Mouse (Mus musculus) hindbrain, embryonic 12.5 days (tissue): ENCODE results near the gene Tdrkh. TPM values are rescaled to one million over a fixed set of nuclear protein-coding genes. Genes with fewer than 3 reads are reported as not detected.

ENCODE experiments used
- ATAC-seq: fragments of 200-750 bp; cut with Nextera tagmentation; 2 replicates; pipeline ENCODE4 v1.8.0; 2017; ENCODE audit warnings: moderate TSS enrichment; ENCODE audit not compliant: low FRiP score
- H3K27ac ChIP-seq: fragments of 300-500 bp; sonication (generic); 2 replicates; pipeline ENCODE4 v1.5.1; 2016; ENCODE audit warnings: mild to moderate bottlenecking
- H3K27me3 ChIP-seq: fragments of 300-500 bp; sonication (generic); 2 replicates; pipeline ENCODE4 v1.6.1; 2016; ENCODE audit warnings: mild to moderate bottlenecking
- H3K36me3 ChIP-seq: fragments of 300-500 bp; sonication (generic); 2 replicates; pipeline ENCODE4 v1.6.1; 2016; ENCODE audit warnings: mild to moderate bottlenecking
- H3K4me1 ChIP-seq: fragments of 300-500 bp; sonication (generic); 2 replicates; pipeline ENCODE4 v1.6.1; 2016
- H3K4me2 ChIP-seq: fragments of 300-500 bp; sonication (generic); replicated peaks from 2 replicates; pipeline ENCODE4 v1.6.1; 2016; ENCODE audit warnings: mild to moderate bottlenecking
- H3K4me3 ChIP-seq: fragments of 300-500 bp; sonication (generic); 2 replicates; pipeline ENCODE4 v1.5.1; 2016; ENCODE audit warnings: mild to moderate bottlenecking
- H3K9ac ChIP-seq: fragments of 300-500 bp; sonication (generic); 2 replicates; pipeline ENCODE4 v1.6.1; 2016; ENCODE audit warnings: mild to moderate bottlenecking, moderate library complexity
- H3K9me3 ChIP-seq: fragments of 300-500 bp; sonication (generic); replicated peaks from 2 replicates; pipeline ENCODE4 v1.6.1; 2016; ENCODE audit warnings: mild to moderate bottlenecking
- WGBS: fragments of 180-500 bp; shearing (Covaris S2); methylation state at CpG from one replicate; pipeline ENCODE4 v1.1.7; 2016; 5-methylcytosine and 5-hydroxymethylcytosine counted together
- polyA plus RNA-seq: library from polyadenylated mRNA; unstranded; fragments of >200 nt; fragmentation: Nextera tagmentation; extraction: Ambion mirVana; gene quantifications from 2 replicates; pipeline ENCODE4 v1.2.1, GENCODE M21; 2016

The Tdrkh gene
- polyA plus RNA-seq, 1 experiment from 2014 or later = 48.7 TPM

DNA sequence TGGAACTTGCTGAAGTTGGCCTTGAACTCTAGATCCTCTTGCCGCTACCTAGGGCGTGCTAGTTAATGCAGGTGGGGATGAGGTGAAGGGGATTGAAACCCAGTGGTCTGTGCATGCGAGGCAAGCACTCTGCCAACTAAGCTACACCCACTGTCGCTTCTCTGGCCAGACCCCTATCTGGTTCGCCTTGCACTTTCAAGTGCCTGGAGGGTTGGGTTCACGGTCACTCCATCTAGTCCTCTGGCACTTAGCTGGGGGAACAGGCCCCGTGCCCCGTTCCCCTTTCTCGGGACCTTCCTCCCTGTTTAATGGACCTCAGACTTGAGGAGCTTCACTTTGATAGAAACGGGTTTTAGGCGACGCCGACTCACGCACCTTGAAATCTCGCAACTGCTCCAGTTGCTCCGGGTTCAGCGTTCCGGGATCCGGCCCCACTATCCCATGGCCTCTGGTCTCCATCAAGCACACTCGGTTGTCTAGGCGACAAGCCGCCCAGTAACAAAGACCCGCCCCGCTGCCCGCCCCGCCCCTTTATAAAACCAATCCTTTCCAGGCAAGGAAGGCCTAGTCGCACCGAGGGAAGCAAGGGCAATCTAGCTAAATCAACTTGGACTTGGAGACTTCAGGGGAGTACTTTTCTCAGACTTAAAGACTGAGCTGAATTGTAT is 59.5 kb downstream of the Tdrkh start:
- H3K4me2 ChIP-seq = peak overlapping the region; percentile 55
- H3K27ac ChIP-seq = 0 out of 2 replicates have a peak overlapping the region, but pooled peaks have one; percentile 24
- H3K9me3 ChIP-seq = no peaks in the 10 kb centered on the region
- ATAC-seq = peak; percentile 59
- peaks cover 27% of the 10 kb centered on the region for H3K4me1 ChIP-seq
- H3K9ac ChIP-seq = no peak overlapping the region
- no peaks in the 10 kb centered on the region for H3K36me3 ChIP-seq
- WGBS = 10% methylated on average over 28 of the region's 28 CpGs
- peak overlapping the region; percentile 30 for H3K4me3 ChIP-seq
- no peaks in the 10 kb centered on the region for H3K27me3 ChIP-seq

- WGBS = 54% methylated on average over 10 of the region's 10 CpGs
- peaks cover 28% of the 10 kb centered on the region for H3K4me1 ChIP-seq
- H3K9me3 ChIP-seq = no peaks in the 10 kb centered on the region
- H3K27me3 ChIP-seq = no peaks in the 10 kb centered on the region
- H3K27ac ChIP-seq = no peak overlapping the region
- H3K4me3 ChIP-seq = no peak overlapping the region
- no peak for ATAC-seq
- no peak overlapping the region for H3K9ac ChIP-seq
- no peaks in the 10 kb centered on the region for H3K36me3 ChIP-seq
- H3K4me2 ChIP-seq = 0 out of 2 replicates have a peak overlapping the region, but pooled peaks have one; percentile 55
Measured at GRCm38 (mm10) chr3:94473115-94473505, 60.0 kb downstream of the Tdrkh start.

DNA sequence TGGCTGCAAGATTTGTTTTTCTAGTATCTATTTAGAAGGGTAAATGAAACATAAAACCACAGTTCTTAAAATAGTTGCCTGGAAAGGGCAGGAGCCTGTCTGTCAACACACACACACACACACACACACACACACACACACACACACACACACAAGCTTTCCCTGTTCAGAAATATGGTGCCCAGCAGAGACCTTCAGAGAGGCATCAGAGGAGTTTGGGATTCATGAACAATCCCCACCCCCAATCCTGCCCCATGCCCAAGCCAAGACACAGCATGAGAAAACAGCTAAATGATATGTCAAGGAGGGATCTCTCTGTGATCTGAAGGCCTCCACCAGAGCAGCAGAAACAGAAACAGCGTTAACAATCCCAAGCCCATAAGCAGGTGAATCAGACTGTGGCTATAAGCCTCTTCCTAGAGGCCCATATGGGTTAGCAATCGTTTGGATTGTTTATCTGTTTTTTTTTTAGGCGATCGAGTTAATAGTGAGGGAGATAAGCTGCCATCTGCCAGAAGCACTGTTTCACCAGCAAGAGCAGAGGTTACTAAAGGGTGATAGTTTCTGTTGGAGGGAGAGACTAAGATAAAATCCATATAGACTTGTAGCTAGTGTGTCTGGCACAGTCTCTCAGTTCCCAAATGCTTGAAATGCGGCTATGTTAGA is 60.6 kb downstream of the Tdrkh start:
- Histone ChIP-seq H3K4me3 (no peak overlapping the region), H3K36me3 (no peaks in the 10 kb centered on the region), H3K4me2 (no peak overlapping the region), H3K27me3 (0 out of 2 replicates have a peak, but pooled peaks cover 1% of the 10 kb centered on the region), H3K9me3 (no peaks in the 10 kb centered on the region), H3K4me1 (peaks cover 29% of the 10 kb centered on the region), H3K9ac (no peak overlapping the region), H3K27ac (no peak overlapping the region)
- ATAC-seq = no peak
- 82% methylated on average over 5 of the region's 5 CpGs for WGBS

DNA sequence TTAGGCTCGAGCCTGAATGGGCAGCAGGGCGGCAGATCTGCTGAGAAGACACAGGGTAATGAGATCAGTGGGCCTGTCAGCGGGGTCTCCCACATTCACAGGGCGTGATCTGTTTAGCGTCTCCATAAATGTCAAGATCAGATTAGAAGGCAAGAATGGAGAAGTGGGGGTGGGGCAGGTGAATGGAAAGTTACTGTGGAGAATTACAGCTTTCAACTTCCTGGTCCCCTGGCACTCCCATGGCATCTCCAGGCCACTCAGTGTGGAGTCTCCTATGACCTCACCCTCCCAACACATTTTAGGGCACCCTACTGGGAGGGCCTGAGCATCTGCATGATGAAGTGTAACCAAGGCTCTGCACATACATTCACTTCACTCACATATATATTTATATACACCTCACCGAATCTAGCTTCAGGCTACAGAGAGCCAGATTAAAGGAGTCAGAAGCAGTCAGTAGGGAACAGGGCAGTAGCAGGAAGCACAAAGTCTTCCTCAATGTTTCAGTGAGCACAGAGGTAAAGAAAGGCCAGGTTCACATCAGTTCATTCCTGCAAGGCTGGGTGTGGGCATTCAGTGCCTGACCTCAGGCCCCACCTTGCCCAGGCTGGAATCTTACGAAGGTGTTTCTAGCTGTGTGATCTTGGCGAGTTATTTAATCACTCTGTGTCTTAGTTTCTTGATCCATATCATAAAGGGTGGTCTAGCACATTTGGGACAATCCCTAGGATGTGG is 63.4 kb downstream of the Tdrkh start:
- Histone ChIP-seq H3K27me3 (peaks cover 11% of the 10 kb centered on the region; the same call in 1 of the 2 replicates), H3K9me3 (no peaks in the 10 kb centered on the region), H3K36me3 (peaks cover 10% of the 10 kb centered on the region; the same call in 1 of the 2 replicates), H3K4me2 (no peak overlapping the region), H3K4me3 (no peak overlapping the region), H3K4me1 (peaks cover 44% of the 10 kb centered on the region), H3K9ac (no peak overlapping the region), H3K27ac (peak overlapping the region; percentile 93; the same call in 1 of the 2 replicates)
- WGBS = 64% methylated on average over 8 of the region's 8 CpGs
- ATAC-seq = no peak

GRCm38 (mm10) chr3:94477444-94477843 is 64.4 kb downstream of the Tdrkh start:
- ATAC-seq = peak; percentile 3
- peaks cover 52% of the 10 kb centered on the region for H3K4me1 ChIP-seq
- peak overlapping the region; percentile 93 for H3K27ac ChIP-seq
- peaks cover 12% of the 10 kb centered on the region; the same call in 1 of the 2 replicates for H3K36me3 ChIP-seq
- 39% methylated on average over 4 of the region's 4 CpGs for WGBS
- peak overlapping the region; percentile 67 for H3K4me3 ChIP-seq
- peak overlapping the region; percentile 82 for H3K4me2 ChIP-seq
- H3K9me3 ChIP-seq = no peaks in the 10 kb centered on the region
- H3K9ac ChIP-seq = peak overlapping the region; percentile 57
- H3K27me3 ChIP-seq = peaks cover 11% of the 10 kb centered on the region; the same call in 1 of the 2 replicates

- H3K27me3 ChIP-seq = peaks cover 11% of the 10 kb centered on the region; the same call in 1 of the 2 replicates
- peak within 1 kb of the TSS; percentile 90 for H3K9ac ChIP-seq
- WGBS = 0% methylated on average over 10 of the region's 14 CpGs
- peaks cover 52% of the 10 kb centered on the region for H3K4me1 ChIP-seq
- peak within 1 kb of the TSS; percentile 93 for H3K27ac ChIP-seq
- peak within 1 kb of the TSS; percentile 82 for H3K4me2 ChIP-seq
- H3K9me3 ChIP-seq = no peaks in the 10 kb centered on the region
- H3K4me3 ChIP-seq = peak within 1 kb of the TSS; percentile 67
- peak; percentile 89 for ATAC-seq
- H3K36me3 ChIP-seq = peaks cover 12% of the 10 kb centered on the region; the same call in 1 of the 2 replicates
Measured at GRCm38 (mm10) chr3:94477981-94478422, 64.9 kb downstream of the Tdrkh start, which contains the start of gene Celf3. Gene Celf3 (plus strand): TSS chr3:94478295.

- no peaks in the 10 kb centered on the region for H3K9me3 ChIP-seq
Measured at GRCm38 (mm10) chr3:94478591-94479169, 65.6 kb downstream of the Tdrkh start.

DNA sequence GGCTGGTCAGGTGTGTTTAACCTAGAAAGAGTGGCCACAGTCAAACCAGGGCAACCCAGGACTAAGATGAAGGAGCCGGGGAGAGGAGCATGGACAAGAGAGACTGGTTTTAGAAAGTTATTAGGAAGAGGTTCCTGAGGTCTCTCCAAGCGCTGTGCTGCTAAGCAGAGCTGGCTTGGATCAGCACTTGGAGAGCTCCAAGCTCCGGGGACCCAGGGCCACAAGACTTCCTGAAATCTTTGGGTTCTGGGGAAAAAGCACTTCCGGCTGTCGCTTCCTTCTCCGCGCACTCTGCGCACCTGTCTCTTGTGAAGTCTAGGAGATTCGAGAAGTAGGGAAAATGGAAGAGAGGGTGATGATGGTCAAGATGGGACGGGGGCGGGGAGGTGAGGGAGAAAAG is 66.5 kb downstream of the Tdrkh start:
- 12% methylated on average over 11 of the region's 11 CpGs for WGBS

More at GRCm38 (mm10) chr3:94478591-94479169, 65.6 kb downstream of the Tdrkh start:
- peak overlapping the region; percentile 82 for H3K4me2 ChIP-seq
- H3K27ac ChIP-seq = peak overlapping the region; percentile 93
- peaks cover 12% of the 10 kb centered on the region; the same call in 1 of the 2 replicates for H3K36me3 ChIP-seq
- 3% methylated on average over 8 of the region's 9 CpGs for WGBS
- peak overlapping the region; percentile 90 for H3K9ac ChIP-seq
- H3K27me3 ChIP-seq = peaks cover 11% of the 10 kb centered on the region; the same call in 1 of the 2 replicates
- peak; percentile 23 for ATAC-seq
- peaks cover 57% of the 10 kb centered on the region for H3K4me1 ChIP-seq
- peak overlapping the region; percentile 67 for H3K4me3 ChIP-seq

DNA sequence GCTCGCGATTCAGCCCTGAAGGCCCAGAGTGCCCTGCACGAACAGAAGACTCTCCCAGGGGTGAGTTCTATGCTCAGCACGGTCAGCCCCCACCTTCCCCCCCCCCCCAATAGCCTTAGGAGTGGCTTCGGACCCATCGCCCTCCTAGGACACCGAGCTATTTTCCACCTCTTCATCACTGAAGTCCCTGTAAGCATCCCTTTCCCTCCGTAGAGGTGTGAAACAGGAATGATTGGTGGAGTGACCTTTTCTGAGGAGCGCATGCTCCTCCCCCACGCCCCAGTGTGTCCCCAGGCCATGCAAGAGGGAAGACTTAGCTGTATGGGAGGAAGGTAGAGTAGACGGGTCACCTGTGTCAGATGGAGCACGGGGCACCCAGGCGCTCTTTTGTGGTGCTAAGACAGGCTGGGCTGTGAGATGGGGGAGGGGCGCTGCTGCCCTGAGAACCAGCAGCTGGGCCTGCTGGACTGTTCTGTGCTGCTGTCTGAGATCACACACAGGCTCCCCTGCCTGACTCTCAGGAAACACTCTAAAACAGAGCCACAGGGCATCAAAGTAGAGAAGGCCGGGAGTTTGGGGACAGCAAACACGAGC is 67.3 kb downstream of the Tdrkh start, which contains the start of gene Riiad1:
Gene Riiad1, minus strand, starts transcription at position 51 of the 594 bp plus-strand sequence.
- H3K9me3 ChIP-seq = no peaks in the 10 kb centered on the region
- no peak for ATAC-seq
- H3K4me2 ChIP-seq = peak within 1 kb of the TSS; percentile 82
- H3K27ac ChIP-seq = peak within 1 kb of the TSS; percentile 93
- peaks cover 20% of the 10 kb centered on the region; the same call in 1 of the 2 replicates for H3K36me3 ChIP-seq
- H3K4me1 ChIP-seq = peaks cover 74% of the 10 kb centered on the region
- H3K27me3 ChIP-seq = peaks cover 11% of the 10 kb centered on the region; the same call in 1 of the 2 replicates
- peak within 1 kb of the TSS; percentile 90 for H3K9ac ChIP-seq
- H3K4me3 ChIP-seq = peak within 1 kb of the TSS; percentile 67
- WGBS = 7% methylated on average over 16 of the region's 16 CpGs

More for the DNA sequence above, 66.5 kb downstream of the Tdrkh start:
- Histone ChIP-seq H3K4me1 (peaks cover 66% of the 10 kb centered on the region), H3K36me3 (peaks cover 12% of the 10 kb centered on the region; the same call in 1 of the 2 replicates), H3K4me2 (peak overlapping the region; percentile 82), H3K27me3 (peaks cover 11% of the 10 kb centered on the region; the same call in 1 of the 2 replicates), H3K9ac (peak overlapping the region; percentile 90), H3K4me3 (peak overlapping the region; percentile 67), H3K27ac (peak overlapping the region; percentile 93; the same call in 1 of the 2 replicates), H3K9me3 (no peaks in the 10 kb centered on the region)
- no peak for ATAC-seq

DNA sequence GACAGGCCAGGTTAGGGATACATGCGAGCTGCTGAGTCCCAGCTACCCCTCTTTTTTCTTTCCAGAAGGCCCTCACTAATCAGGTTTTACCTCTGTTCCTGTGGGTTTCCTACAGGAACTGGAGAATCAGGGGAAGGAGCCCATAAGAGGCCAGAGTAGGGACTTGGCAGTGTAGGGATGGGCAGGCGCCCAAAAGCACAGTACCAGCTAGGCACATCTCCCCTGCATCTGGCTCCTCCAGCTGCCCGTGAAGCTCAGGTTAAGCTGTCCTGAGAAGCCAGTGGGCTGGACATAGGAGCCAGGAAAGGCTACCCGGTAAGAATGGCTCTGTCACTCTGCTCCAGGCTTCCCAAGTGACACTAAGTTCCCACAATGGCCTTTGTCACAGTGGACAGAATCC is 68.4 kb downstream of the Tdrkh start:
- peaks cover 11% of the 10 kb centered on the region; the same call in 1 of the 2 replicates for H3K27me3 ChIP-seq
- no peak overlapping the region for H3K4me3 ChIP-seq
- WGBS = 62% methylated on average over 4 of the region's 4 CpGs
- H3K4me2 ChIP-seq = peak overlapping the region; percentile 82
- no peak for ATAC-seq
- H3K36me3 ChIP-seq = peaks cover 22% of the 10 kb centered on the region
- H3K27ac ChIP-seq = peak overlapping the region; percentile 93
- H3K9me3 ChIP-seq = no peaks in the 10 kb centered on the region
- H3K9ac ChIP-seq = peak overlapping the region; percentile 90; the same call in 1 of the 2 replicates
- peaks cover 80% of the 10 kb centered on the region for H3K4me1 ChIP-seq
